Mouse (Mus musculus) forebrain, postnatal 0 days (tissue): ENCODE results near the gene Lzic. TPM values are rescaled to one million over a fixed set of nuclear protein-coding genes. Genes with fewer than 3 reads are reported as not detected.
A peak's percentile ranks its signal among the peaks of the same experiment; 100 is the strongest.

Source experiments
- ATAC-seq: fragments of 200-750 bp; cut with Nextera tagmentation; 2 replicates; pipeline ENCODE4 v1.8.0; 2017; ENCODE audit warnings: mild to moderate bottlenecking, moderate library complexity
- DNase-seq: peaks from one replicate; pipeline ENCODE4 v3.0.0-alpha.2; 2015
- H3K27ac ChIP-seq: fragments of 300-500 bp; sonication (generic); 2 replicates; pipeline ENCODE4 v1.5.1; 2014; ENCODE audit warnings: low read depth, mild to moderate bottlenecking, antibody characterized with exemption, low read length, moderate library complexity, mixed read lengths
- H3K27me3 ChIP-seq: fragments of 300-500 bp; sonication (generic); 2 replicates; pipeline ENCODE4 v1.6.1; 2014; ENCODE audit warnings: mild to moderate bottlenecking, low read length, mixed read lengths; ENCODE audit not compliant: insufficient read depth
- H3K36me3 ChIP-seq: fragments of 300-500 bp; sonication (generic); 2 replicates; pipeline ENCODE4 v1.6.1; 2014; ENCODE audit warnings: mild to moderate bottlenecking, moderate library complexity; ENCODE audit not compliant: insufficient read depth
- H3K4me1 ChIP-seq: fragments of 300-500 bp; sonication (generic); 2 replicates; pipeline ENCODE4 v1.6.1; 2014; ENCODE audit warnings: antibody characterized with exemption; ENCODE audit not compliant: insufficient read depth
- H3K4me2 ChIP-seq: fragments of 300-500 bp; sonication (generic); 2 replicates; pipeline ENCODE4 v1.6.1; 2014; ENCODE audit warnings: low read depth, mild to moderate bottlenecking, moderate library complexity
- H3K4me3 ChIP-seq: fragments of 300-500 bp; sonication (generic); 2 replicates; pipeline ENCODE4 v1.5.1; 2014; ENCODE audit warnings: low read depth, low read length, mixed read lengths
- H3K9ac ChIP-seq: fragments of 300-500 bp; sonication (generic); 2 replicates; pipeline ENCODE4 v1.6.1; 2014; ENCODE audit warnings: mild to moderate bottlenecking
- H3K9me3 ChIP-seq: fragments of 300-500 bp; sonication (generic); 2 replicates; pipeline ENCODE4 v1.6.1; 2016; ENCODE audit warnings: low read length
- CTCF ChIP-seq: sonication (generic); IDR thresholded peaks from 2 replicates; pipeline ENCODE4 v1.5.1; 2016; ENCODE audit warnings: antibody characterized with exemption, control low read depth, low read depth
- WGBS: fragments of 180-500 bp; shearing (Covaris S2); extraction: QIAGEN DNeasy Blood & Tissue Kit; methylation state at CpG from one replicate; pipeline ENCODE4 v1.1.7; 2014; 5-methylcytosine and 5-hydroxymethylcytosine counted together
- polyA plus RNA-seq: library from polyadenylated mRNA; unstranded; fragments of >200 nt; fragmentation: Nextera tagmentation; extraction: Ambion mirVana; gene quantifications from 2 replicates; pipeline ENCODE4 v1.2.1, GENCODE M21; 2015
- total RNA-seq: library from RNA; depleted of rRNA; stranded (reverse); fragments of >200 nt; gene quantifications from 2 replicates; pipeline ENCODE4 v1.2.3, GENCODE M21; 2014

Lzic gene
- total and polyA plus RNA-seq, 2 experiments from 2014 or later: 38.9 to 62.5 TPM

- no peak overlapping the region for H3K9ac ChIP-seq
- 20% methylated on average over 6 of the region's 6 CpGs for WGBS
- H3K27me3 ChIP-seq: no peaks in the 10 kb centered on the region
- peak overlapping the region; percentile 60 for H3K27ac ChIP-seq
- H3K36me3 ChIP-seq: no peaks in the 10 kb centered on the region
- no peak for TF ChIP-seq CTCF
- H3K4me2 ChIP-seq: no peak overlapping the region
- no peak overlapping the region for H3K4me3 ChIP-seq
- H3K9me3 ChIP-seq: no peaks in the 10 kb centered on the region
- H3K4me1 ChIP-seq: no peaks in the 10 kb centered on the region
- DNase-seq (peak; percentile 42), ATAC-seq (peak; percentile 81; the same call in 1 of the 2 replicates)
Measured at GRCm38 (mm10) chr4:149511221-149511646, 26.2 kb downstream of the Lzic start.

- ATAC-seq (no peak), DNase-seq (peak; percentile 43)
- H3K4me1 ChIP-seq: no peaks in the 10 kb centered on the region
- H3K27me3 ChIP-seq: no peaks in the 10 kb centered on the region
- H3K4me3 ChIP-seq: no peak overlapping the region
- H3K27ac ChIP-seq: no peak overlapping the region
- TF ChIP-seq CTCF: no peak
- H3K36me3 ChIP-seq: no peaks in the 10 kb centered on the region
- H3K9ac ChIP-seq: no peak overlapping the region
- H3K4me2 ChIP-seq: no peak overlapping the region
- H3K9me3 ChIP-seq: no peaks in the 10 kb centered on the region
- 71% methylated on average over 7 of the region's 7 CpGs for WGBS
Measured at GRCm38 (mm10) chr4:149512072-149512471, 27.0 kb downstream of the Lzic start.

GRCm38 (mm10) chr4:149515706-149516105, 30.7 kb downstream of the Lzic start:
- Histone ChIP-seq H3K9me3 (no peaks in the 10 kb centered on the region), H3K4me1 (peaks cover 10% of the 10 kb centered on the region), H3K27me3 (no peaks in the 10 kb centered on the region), H3K4me2 (no peak overlapping the region), H3K27ac (no peak overlapping the region), H3K36me3 (no peaks in the 10 kb centered on the region), H3K9ac (no peak overlapping the region), H3K4me3 (no peak overlapping the region)
- DNase-seq (no peak), ATAC-seq (no peak)
- WGBS: 92% methylated on average over 5 of the region's 5 CpGs
- no peak for TF ChIP-seq CTCF

- 2% methylated on average over 37 of the region's 46 CpGs for WGBS
- no peaks in the 10 kb centered on the region for H3K9me3 ChIP-seq
- ATAC-seq: peak; percentile 99
- DNase-seq: peak; percentile 96
- peak within 1 kb of the TSS; percentile 78 for H3K27ac ChIP-seq
- no peaks in the 10 kb centered on the region for H3K36me3 ChIP-seq
- H3K27me3 ChIP-seq: no peaks in the 10 kb centered on the region
- peaks cover 10% of the 10 kb centered on the region for H3K4me1 ChIP-seq
- H3K4me3 ChIP-seq: peak within 1 kb of the TSS; percentile 83
- peak within 1 kb of the TSS; percentile 83 for H3K4me2 ChIP-seq
- no peak for TF ChIP-seq CTCF
- H3K9ac ChIP-seq: peak within 1 kb of the TSS; percentile 84
Measured at GRCm38 (mm10) chr4:149517868-149518340, 32.9 kb downstream of the Lzic start, which contains the start of gene Ctnnbip1. Ctnnbip1 (plus strand) TSS chr4:149518236.

GRCm38 (mm10) chr4:149518351-149519220, 33.6 kb downstream of the Lzic start:
- Histone ChIP-seq H3K27me3 (no peaks in the 10 kb centered on the region), H3K9ac (peak overlapping the region; percentile 84), H3K27ac (peak overlapping the region; percentile 78), H3K36me3 (no peaks in the 10 kb centered on the region), H3K4me3 (peak overlapping the region; percentile 83), H3K9me3 (no peaks in the 10 kb centered on the region), H3K4me2 (peak overlapping the region; percentile 83), H3K4me1 (peaks cover 10% of the 10 kb centered on the region)
- TF ChIP-seq CTCF: no peak
- ATAC-seq (no peak; the same call in 1 of the 2 replicates), DNase-seq (no peak)
- 2% methylated on average over 48 of the region's 52 CpGs for WGBS

- H3K4me2 ChIP-seq: no peak overlapping the region
- no peak for TF ChIP-seq CTCF
- H3K9me3 ChIP-seq: no peaks in the 10 kb centered on the region
- 70% methylated on average over 10 of the region's 10 CpGs for WGBS
- peaks cover 10% of the 10 kb centered on the region for H3K4me1 ChIP-seq
- H3K27me3 ChIP-seq: no peaks in the 10 kb centered on the region
- no peak overlapping the region for H3K27ac ChIP-seq
- DNase-seq (no peak), ATAC-seq (no peak)
- no peak overlapping the region for H3K4me3 ChIP-seq
- no peak overlapping the region for H3K9ac ChIP-seq
- H3K36me3 ChIP-seq: 0 out of 2 replicates have a peak, but pooled peaks cover 5% of the 10 kb centered on the region
Measured at GRCm38 (mm10) chr4:149521258-149521657, 36.2 kb downstream of the Lzic start.

GRCm38 (mm10) chr4:149523961-149524360, 38.9 kb downstream of the Lzic start:
- no peaks in the 10 kb centered on the region for H3K9me3 ChIP-seq
- WGBS: 48% methylated on average over 6 of the region's 6 CpGs
- H3K4me1 ChIP-seq: peaks cover 9% of the 10 kb centered on the region
- DNase-seq: no peak
- H3K36me3 ChIP-seq: 0 out of 2 replicates have a peak, but pooled peaks cover 5% of the 10 kb centered on the region
- ATAC-seq: no peak
- no peak overlapping the region for H3K4me2 ChIP-seq
- H3K27me3 ChIP-seq: no peaks in the 10 kb centered on the region
- H3K27ac ChIP-seq: no peak overlapping the region
- no peak overlapping the region for H3K4me3 ChIP-seq
- H3K9ac ChIP-seq: no peak overlapping the region
- TF ChIP-seq CTCF: no peak
